Mouse (Mus musculus): ENCODE data around the gene Dock10.

- TF ChIP-seq POLR2A (IDR thresholded peaks at IDR 0.05; ENCODE audit: insufficient read length, low read depth): no peak
- TF ChIP-seq USF1 (IDR thresholded peaks at IDR 0.05; ENCODE audit: low read depth): no peak
- TF ChIP-seq CEBPB (IDR thresholded peaks at IDR 0.05; ENCODE audit: insufficient read depth, poor library complexity, severe bottlenecking): no peak
- no peak for TF ChIP-seq MYOG (IDR thresholded peaks at IDR 0.05; ENCODE audit: control insufficient read depth in 1 of 3, insufficient read depth in 1 of 3, insufficient read length in 2 of 3, low read depth in 2 of 3)
- TF ChIP-seq E2F4 (IDR thresholded peaks at IDR 0.05; ENCODE audit: insufficient read depth): no peak
Observed at GRCm38 (mm10) chr1:80715917-80716316, 42.4 kb downstream of the Dock10 start.
